ENCODE assay signal across 19 mouse cellular contexts in genomic region chr1:163563791-163564190, GRCm38 (mm10).
DNase-seq lines count a peak whose midpoint lies in the region; TF ChIP-seq lines count a peak whose summit lies in the region.
"Had no signal": no experiment of that assay in that cellular context is flagged by ENCODE, and none has a peak within 500 bp of the region (broad histone marks: within the 10 kb centered on the region; RNA-seq: fewer than 3 reads in every experiment).

No protein-coding gene starts in this region.

- peak; percentile 19 to 27 for DNase-seq in adrenal gland, postnatal 36 days
- no peak for DNase-seq in adrenal gland, adult 18-20 months (ENCODE audit: low spot score in 2 of 2)
- peak; percentile 5 for DNase-seq in kidney, postnatal 14 days
- no peak for DNase-seq in kidney, adult 9 months
- DNase-seq in 416B (ENCODE audit: low read depth): peak; percentile 25
- no peak for DNase-seq in layer of hippocampus, adult 8-10 months (ENCODE audit: low spot score in 2 of 2)
- no peak for DNase-seq in testis, postnatal 10 days (ENCODE audit: low spot score)
- DNase-seq: adrenal gland, postnatal 25 days; cerebellum, adult 11 months; cerebellum, adult 8-10 months; cerebellum, postnatal 14 days; embryo, embryonic 11 days; gastrocnemius, postnatal 10 days; kidney, adult 11 months had no signal

- no peak for TF ChIP-seq POLR2A in embryonic fibroblast, embryonic 13.5 days (IDR thresholded peaks at IDR 0.05; ENCODE audit: low read depth, low read length)

- no peak overlapping the region for H3K4me3 ChIP-seq in embryonic fibroblast, embryonic 13.5 days (ENCODE audit: insufficient read depth, low read length)
- H3K4me3 ChIP-seq: embryonic facial prominence, embryonic 15.5 days; forebrain, embryonic 12.5 days; hindbrain, embryonic 13.5 days had no signal

- H3K4me1 ChIP-seq in embryonic fibroblast, embryonic 13.5 days (ENCODE audit: control insufficient read depth, insufficient read depth, low read length): peaks cover 13% of the 10 kb centered on the region
- H3K4me1 ChIP-seq: forebrain, embryonic 12.5 days; hindbrain, embryonic 13.5 days had no signal

- H3K27ac ChIP-seq in embryonic fibroblast, embryonic 13.5 days (ENCODE audit: insufficient read depth, low read length): peak overlapping the region; percentile 96
- H3K27ac ChIP-seq: embryonic facial prominence, embryonic 15.5 days; forebrain, embryonic 12.5 days; hindbrain, embryonic 13.5 days; hindbrain, postnatal 0 days had no signal

- no peak for TF ChIP-seq CTCF in embryonic fibroblast, embryonic 13.5 days (IDR thresholded peaks at IDR 0.05; ENCODE audit: borderline replicate concordance, insufficient read depth, low read length)

Comparison
In these comparisons a context has a peak if more than half of its experiments do, and no peak if none do; other contexts are left out.
1. DNase-seq: peak in adrenal gland, postnatal 36 days (2 of 2), kidney, postnatal 14 days (single experiment) and 416B (single experiment); none in adrenal gland, adult 18-20 months (0 of 2), kidney, adult 9 months (single experiment), layer of hippocampus, adult 8-10 months (0 of 2) and testis, postnatal 10 days (single experiment).